Mouse (Mus musculus) left cerebral cortex, adult 18-20 months (tissue): ENCODE data around the gene Cabin1. TPM values are rescaled to one million over a fixed set of nuclear protein-coding genes. Genes with fewer than 3 reads are reported as not detected.
A peak's percentile ranks its signal among the peaks of the same experiment; 100 is the strongest.

ENCODE experiments used
- DNase-seq, 2 experiments: peaks; one replicate each; pipeline ENCODE4 v3.0.0; 2021 to 2022; ENCODE audit warnings: low spot score in 2 of 2, mixed read lengths in 1 of 2
- total RNA-seq, 2 experiments: library from RNA; stranded (reverse); gene quantifications; 2 replicates each; pipeline ENCODE4 v1.2.3; 2021

Cabin1 gene
- total RNA-seq, 2 experiments from 2014 or later = 62.9 to 63.0 TPM

DNA sequence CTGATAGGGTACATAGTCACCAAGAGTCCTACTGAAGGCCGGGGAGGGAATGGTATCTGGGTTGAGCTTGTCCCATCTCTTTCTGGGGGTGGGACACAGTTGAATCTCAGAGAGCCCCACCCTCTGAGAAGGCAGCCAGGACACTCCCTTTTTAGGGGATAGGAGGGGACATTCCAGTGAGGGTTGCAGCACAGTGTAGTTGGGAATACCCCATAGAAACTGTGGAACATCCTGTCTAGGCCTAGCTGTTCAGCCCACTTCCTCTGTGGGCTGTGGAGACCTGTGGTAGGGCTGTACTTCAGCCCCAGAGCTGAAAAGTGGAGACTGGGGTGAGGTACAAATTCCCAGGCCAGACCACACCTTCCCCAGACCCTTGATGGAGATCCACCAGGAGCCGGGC is 121.2 kb downstream of the Cabin1 start:
- no peak for DNase-seq

DNA sequence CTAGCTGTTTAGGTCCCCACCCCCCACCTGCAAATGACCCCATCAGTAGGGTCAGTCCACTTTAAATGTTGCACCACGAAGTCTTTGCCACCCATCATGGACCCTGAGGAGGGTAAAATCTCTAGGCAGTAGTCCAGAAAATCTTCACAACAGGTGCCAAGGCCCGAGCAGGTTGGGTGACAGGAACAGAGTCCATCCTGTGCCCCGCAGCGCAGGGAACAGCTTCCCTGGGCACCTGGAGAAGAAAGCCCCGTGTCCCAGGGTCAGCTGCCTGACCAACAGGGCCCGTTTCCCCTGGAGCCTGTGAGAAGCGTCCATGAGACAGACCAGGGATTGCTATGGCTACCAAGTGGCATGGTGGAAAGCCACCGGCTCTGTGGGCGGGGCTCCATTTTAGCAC is 121.7 kb downstream of the Cabin1 start:
- no peak for DNase-seq

DNA sequence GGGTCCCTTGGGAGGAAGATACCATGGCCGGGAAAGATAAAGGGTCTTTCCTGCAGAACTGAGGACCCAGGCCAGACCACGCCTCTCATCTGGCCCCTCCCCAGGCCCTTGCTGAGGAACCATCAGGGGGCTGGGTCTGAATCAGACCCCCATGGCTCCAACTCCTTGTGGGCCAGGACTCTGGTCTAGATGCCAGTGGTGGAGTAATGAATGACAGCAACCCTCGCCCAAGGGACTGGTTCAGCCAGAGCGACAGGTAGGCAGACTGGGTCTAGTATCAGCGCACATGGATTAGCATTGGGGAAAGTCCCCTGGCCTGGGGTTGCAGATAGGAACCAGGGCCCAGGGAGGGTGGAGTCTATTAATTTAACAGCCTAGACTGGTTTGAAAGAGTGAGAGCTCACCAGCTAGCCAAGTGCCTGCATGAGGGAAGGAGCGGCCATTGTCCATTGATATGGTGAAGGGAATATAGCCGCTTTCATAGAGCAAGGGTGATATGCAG is 122.4 kb downstream of the Cabin1 start:
- DNase-seq = no peak

DNA sequence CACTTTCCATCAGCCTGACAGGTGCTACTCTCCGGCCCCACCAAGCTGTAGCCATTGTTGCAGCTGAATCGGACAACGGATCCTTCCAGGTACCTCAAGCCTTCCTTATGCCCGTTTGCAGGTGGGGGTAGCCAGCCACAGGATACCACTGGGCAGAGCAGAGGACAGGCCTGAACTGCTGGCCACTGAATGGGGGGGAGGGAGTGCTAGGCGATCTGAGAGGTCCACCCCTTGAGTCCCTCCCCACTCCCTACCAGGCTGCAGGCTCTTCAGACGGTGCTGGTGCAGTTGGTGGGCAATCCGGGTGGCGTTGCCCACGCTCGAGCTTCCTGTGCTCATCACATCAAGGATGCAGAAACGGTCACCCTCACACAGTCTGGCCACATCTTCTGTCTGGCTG is 126.4 kb downstream of the Cabin1 start:
- DNase-seq = no peak

- no peak for DNase-seq
Observed at GRCm38 (mm10) chr10:75636084-75636786, 127.9 kb downstream of the Cabin1 start.

DNA sequence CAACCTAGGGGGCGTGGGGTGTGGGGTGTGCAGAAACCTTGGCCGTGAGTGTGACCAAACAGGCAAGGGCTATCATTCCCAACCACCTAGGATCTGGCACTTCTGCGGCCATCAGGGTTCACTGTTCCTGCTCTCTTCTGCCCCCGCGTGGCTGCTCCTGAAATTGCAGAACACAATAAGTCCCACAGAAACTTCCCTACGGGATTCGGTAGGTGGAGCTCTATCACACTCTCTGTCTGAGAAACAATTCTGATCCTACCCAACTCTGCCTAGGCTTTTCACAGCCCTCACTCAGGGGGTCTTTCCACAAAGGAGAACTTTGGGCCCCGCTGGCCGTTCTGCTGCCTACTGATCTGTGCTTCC is 128.5 kb downstream of the Cabin1 start:
- peak; percentile 90 to 91 for DNase-seq

DNA sequence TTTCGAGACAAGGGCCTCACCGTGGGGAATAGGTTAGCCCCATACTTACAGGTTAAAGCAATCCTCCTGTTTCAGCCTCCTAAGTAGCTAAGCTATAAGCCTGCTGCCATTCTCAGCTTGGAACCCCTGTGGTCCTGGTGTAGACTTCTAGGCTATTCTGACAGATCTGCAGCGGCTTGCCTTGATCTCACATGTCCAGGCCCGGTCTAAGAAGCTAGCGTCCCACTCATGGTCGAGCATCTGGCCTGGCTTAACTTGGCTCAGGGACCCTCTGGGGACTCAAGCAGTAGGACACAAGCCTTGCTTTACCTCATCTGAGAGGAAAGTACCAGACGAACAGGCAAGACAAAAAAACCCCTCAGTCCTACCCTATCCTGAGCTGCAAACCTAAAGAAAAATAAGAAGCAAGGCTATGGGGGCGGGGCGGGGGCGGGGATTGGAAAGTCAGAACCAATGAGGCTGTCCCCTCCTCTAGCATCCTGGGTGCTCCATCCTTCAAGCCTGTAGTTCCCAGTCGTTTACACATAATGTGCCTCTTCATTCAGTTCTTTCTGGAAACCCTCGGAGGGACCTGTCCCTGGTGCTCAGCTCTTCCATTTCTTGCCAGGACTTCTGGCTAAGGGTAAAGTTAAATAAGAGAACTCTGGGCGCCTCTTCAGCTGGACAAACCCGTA is 129.0 kb downstream of the Cabin1 start:
- no peak for DNase-seq

- DNase-seq = no peak
Observed at GRCm38 (mm10) chr10:75634610-75635009, 129.5 kb downstream of the Cabin1 start.

GRCm38 (mm10) chr10:75633576-75634139 is 130.5 kb downstream of the Cabin1 start:
- DNase-seq = no peak

DNA sequence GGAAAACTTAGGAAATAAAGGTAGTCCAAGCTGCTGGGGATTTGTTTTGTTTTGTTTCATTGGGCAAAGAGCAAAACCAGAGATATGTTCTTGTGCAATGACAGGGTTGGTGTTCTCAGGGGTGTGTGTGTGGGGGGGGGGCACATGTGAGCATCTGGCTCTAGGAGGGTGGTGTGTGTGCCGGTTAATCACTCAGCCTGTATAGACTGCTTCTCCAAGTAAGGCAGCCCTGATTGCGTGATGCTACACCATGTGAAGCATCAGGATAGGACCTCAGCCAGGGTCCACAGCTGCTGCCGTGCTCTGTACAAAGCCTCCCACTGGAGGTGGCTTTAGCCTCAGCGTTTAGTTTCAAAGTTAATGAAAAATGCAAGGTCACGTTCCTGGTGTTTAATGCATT is 131.1 kb downstream of the Cabin1 start:
- DNase-seq = no peak

DNA sequence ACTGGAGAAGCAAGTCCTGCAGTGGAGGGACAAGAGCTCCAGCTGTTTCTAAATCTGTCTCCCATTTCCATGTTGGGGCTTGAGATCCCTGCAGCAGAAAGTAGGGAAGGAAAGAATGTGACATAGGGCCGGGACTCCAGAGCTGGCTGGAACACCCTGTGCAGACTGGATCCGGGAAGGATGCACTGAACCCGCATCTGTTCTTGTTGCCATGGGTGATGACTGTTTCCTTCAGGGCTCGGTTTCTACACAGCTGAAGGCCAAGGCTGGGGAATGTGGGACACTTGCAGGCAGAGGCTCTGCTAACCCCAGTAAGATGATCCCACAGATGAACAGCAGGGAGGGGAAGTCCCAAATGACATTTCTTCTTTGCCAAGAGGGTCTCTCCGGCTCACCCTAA is 131.5 kb downstream of the Cabin1 start:
- DNase-seq = no peak

DNA sequence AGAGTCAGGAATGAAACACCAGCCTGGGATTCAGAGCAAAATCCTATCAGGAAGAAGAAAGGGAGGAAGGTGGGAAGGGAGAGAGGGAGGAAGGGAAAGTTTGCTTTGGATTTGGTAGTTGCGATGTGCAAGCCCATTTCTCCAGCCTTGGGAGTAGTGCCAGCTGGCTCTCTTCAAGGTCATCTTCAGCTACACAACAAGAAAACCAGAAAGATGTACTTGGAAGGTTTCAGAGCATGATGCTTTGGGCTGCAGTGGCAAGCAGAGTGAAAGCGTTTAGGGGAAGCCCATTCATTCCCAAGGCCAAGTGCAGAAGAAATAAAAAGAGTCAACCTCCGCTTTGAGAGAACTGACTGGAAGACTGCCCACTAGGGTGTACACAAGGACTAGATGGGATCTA is 136.7 kb downstream of the Cabin1 start:
- DNase-seq = no peak

GRCm38 (mm10) chr10:75626991-75627390 is 137.2 kb downstream of the Cabin1 start:
- DNase-seq = no peak

- DNase-seq = no peak
Observed at GRCm38 (mm10) chr10:75625920-75626319, 138.2 kb downstream of the Cabin1 start.

GRCm38 (mm10) chr10:75620818-75621217 is 143.3 kb downstream of the Cabin1 start:
- no peak for DNase-seq

GRCm38 (mm10) chr10:75616044-75616443 is 148.1 kb downstream of the Cabin1 start:
- no peak for DNase-seq

- DNase-seq = no peak
Observed at GRCm38 (mm10) chr10:75610486-75610885, 153.7 kb downstream of the Cabin1 start.

DNA sequence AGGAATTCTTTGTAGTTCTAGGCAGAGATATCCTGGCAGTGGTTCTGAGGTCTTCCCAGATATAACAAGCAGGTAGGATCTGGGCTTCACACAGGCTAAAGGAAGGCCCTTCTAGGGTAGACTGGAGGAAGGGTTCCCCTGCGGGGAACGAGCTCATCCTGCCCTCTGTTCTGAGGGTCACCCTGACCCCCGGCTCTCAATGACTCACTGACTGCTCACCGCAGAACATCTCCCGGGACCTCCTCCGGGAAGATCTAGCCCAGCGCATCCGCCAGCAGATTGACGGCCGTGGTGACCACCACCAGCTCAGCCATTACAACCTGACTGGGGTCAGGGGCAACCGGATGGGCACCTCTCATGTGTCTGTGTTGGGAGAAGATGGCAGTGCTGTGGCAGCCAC is 155.2 kb downstream of the Cabin1 start:
- no peak for DNase-seq

DNA sequence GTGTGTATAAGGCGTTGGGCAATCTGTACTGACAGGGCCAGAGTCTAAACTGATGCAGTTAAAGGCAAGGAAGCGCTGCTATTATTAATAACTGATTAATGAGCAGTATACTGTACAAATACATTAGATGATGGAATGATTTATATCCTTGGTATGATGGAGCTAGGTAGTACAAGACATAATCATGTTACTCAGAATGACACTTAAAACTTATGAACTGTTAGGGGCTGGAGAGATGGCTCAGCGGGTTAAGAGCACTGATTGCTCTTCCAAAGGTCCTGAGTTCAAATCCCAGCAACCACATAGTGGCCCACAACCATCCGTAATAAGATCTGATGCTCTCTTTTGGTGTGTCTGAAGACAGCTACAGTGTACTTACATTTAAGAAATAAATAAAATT is 156.9 kb downstream of the Cabin1 start:
- no peak for DNase-seq

DNA sequence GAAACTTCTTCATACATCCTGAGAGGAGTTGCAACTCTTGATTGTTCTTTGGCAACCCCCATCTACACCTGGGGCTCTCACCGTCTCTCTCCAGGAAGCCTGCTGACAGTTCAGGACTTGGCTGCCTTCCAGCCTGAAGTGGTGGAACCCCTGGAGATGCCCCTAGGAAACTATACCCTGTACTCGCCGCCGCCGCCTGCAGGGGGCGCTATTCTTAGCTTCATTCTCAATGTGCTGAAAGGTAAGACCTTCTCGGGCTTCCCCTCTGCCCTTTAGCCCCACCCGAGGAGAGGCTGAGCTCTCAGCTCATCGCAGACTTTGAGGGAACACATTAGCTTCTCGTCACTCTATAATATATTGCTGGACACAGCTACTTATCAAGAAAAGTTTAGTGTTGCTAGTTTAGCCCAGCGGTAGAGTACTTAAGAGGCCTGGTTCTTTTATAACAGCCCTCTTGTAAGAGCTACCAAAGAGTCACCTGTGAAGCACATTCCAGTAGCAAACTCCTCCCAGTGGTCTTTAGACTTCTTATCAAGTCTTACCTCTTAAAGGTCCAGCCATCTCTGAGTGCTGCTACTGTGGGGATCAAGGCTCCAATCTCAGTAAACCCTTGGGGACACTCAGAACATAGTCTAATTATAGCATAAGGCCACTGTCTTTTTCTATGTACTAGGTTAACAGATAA is 158.8 kb downstream of the Cabin1 start:
- no peak for DNase-seq

- DNase-seq = no peak
Observed at GRCm38 (mm10) chr10:75600189-75600730, 163.9 kb downstream of the Cabin1 start.
